Mouse (Mus musculus) lung, postnatal 0 days (tissue): ENCODE results near the gene D230025D16Rik.

Source experiments
- CTCF ChIP-seq: IDR thresholded peaks from 2 replicates; pipeline ENCODE4 v1.5.1; 2016; ENCODE audit warnings: antibody characterized with exemption, mild to moderate bottlenecking
- EP300 ChIP-seq: IDR thresholded peaks from 2 replicates; pipeline ENCODE4 v1.6.1; 2016; ENCODE audit warnings: antibody characterized with exemption, mild to moderate bottlenecking, control low read depth

DNA sequence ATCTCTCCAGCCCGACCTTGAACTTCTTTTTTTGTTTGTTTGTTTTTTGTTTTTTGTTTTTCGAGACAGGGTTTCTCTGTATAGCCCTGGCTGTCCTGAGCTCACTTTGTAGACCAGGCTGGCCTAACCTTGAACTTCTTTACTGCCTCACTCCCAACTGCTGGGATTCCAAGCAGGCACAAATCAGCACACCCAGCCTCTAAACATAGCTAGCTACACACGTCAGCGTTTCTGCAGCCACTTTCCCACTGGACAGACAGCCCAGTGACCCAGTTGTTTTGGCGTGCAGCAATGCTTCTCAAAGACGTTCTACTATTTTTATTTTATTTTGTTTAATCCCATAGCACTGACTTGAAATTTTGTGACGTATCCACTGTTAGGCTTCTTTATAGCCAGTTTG is 1.1 kb upstream of the D230025D16Rik start:
- TF ChIP-seq CTCF = no peak
- no peak for TF ChIP-seq EP300
